17 mouse cellular contexts compared by ENCODE assay signal in the genomic region with DNA sequence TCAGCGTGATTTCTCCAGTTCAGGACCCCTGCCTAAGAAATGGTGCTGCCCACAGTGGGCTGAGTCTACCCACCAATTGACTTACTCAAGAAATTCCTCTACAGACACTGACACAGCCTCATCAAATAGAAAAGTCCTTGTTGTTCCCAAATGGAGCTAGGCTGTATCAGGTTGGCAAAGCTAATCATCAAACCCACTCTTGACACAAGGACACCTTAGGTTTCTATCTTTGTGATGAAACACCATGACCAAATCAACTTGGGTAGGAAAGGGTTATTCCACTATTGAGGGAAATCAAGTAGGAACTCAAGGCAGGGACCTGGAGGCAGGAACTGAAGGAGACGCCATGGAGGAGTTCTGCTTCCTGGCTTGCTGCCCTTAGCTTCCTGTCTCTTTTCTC. TPM values are rescaled to one million over a fixed set of nuclear protein-coding genes. Genes with fewer than 3 reads are reported as not detected.
"Had no signal": no experiment of that assay in that cellular context is flagged by ENCODE, and none has a peak within 500 bp of the region (broad histone marks: within the 10 kb centered on the region; RNA-seq: fewer than 3 reads in every experiment).

A gene (plus strand): TSS at position 301 of the 400 bp plus-strand sequence.

- DNase-seq: liver, postnatal 0 days; lung, adult 2 months; lung, postnatal 14 days; lung, postnatal 36 days; right cerebral cortex, postnatal 14 days; thymus, adult 18-20 months; thymus, postnatal 14 days; thymus, postnatal 36 days had no signal

- H3K4me3 ChIP-seq: lung, embryonic 15.5 days; megakaryocyte, embryonic 14.5 days; midbrain, embryonic 13.5 days; midbrain, embryonic 15.5 days; neural tube, embryonic 12.5 days had no signal

- H3K9me3 ChIP-seq: lung, embryonic 15.5 days; megakaryocyte, embryonic 14.5 days; midbrain, embryonic 13.5 days; midbrain, embryonic 15.5 days; neural tube, embryonic 12.5 days had no signal

- H3K36me3 ChIP-seq: lung, embryonic 15.5 days; midbrain, embryonic 13.5 days; midbrain, embryonic 15.5 days; neural tube, embryonic 12.5 days had no signal

RNA-seq across cellular contexts. Expression of the gene that starts here (rescaled TPM):
- total RNA-seq: megakaryocyte progenitor cell, adult 5-6 weeks; midbrain, postnatal 0 days; monocyte, adult 5-6 weeks; neutrophil, adult 5-6 weeks had no signal
